Mouse (Mus musculus): ENCODE data around the gene Gm39566.
"Not testable (repeated sequence)": the region's sequence is repeated elsewhere in the genome, so short reads cannot be mapped to it uniquely, and the experiment has no call there.

Gene Gm39566

GRCm38 (mm10) chr11:69815155-69815554 is at the start of gene Gm39566:
Gene Gm39566 (minus strand): TSS chr11:69815298.
- no peak for ATAC-seq (ENCODE audit: insufficient number of reproducible peaks, low FRiP score, low TSS enrichment)

- no peak for ATAC-seq (ENCODE audit: insufficient number of reproducible peaks, low FRiP score, low TSS enrichment)
Observed at GRCm38 (mm10) chr11:69864138-69864860, 49.2 kb upstream of the Gm39566 start.

- ATAC-seq (ENCODE audit: insufficient number of reproducible peaks, low FRiP score, low TSS enrichment), result not testable (repeated sequence)
Observed at GRCm38 (mm10) chr11:69863729-69864128, 48.6 kb upstream of the Gm39566 start.

DNA sequence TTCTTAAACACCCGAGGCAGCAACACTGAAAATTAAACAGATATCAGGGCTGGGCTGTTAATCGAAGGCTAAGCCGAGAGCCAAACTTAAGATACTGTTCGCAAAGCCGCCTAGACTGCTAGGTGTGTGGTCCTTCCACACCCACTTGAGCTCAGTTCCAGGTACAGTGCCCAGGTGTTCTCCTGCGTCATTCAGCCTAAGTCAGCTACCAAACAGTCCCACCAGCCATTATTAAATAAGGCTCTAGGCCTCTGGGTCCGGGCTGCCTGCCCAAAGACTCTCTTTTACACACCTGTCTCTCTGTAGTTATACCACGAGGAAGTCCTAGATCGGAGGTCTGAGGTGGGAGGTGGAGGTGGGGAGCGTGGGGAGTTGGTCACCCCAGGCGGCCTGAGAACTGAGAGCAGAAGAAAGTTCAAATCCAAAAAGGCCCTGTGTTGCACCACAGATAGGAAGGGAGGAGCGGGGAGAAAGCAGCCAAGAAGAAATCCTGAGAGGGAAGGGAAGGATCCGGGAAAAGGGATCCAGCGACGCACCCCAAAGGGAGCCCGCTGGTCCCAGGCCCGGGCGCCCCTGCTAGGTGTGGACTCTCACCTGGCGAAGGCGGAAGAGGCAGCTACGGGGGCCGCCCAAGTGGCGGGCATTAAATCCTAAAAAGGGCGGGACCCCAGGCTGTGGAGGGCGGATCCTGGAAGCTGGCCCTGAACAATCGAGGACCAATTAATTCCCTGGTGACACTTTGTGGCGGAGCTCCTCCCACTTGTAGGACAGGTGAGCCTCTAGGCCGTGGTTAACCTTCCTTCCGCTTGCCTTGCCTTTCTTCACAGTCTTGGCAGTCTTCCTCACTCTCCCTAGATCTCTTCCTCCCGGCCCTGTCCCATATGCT is 43.3 kb upstream of the Gm39566 start, which contains the start of gene Tnk1:
Gene Tnk1, minus strand, starts transcription at position 618 of the 886 bp plus-strand sequence.
- no peak for ATAC-seq (ENCODE audit: insufficient number of reproducible peaks, low FRiP score, low TSS enrichment)

DNA sequence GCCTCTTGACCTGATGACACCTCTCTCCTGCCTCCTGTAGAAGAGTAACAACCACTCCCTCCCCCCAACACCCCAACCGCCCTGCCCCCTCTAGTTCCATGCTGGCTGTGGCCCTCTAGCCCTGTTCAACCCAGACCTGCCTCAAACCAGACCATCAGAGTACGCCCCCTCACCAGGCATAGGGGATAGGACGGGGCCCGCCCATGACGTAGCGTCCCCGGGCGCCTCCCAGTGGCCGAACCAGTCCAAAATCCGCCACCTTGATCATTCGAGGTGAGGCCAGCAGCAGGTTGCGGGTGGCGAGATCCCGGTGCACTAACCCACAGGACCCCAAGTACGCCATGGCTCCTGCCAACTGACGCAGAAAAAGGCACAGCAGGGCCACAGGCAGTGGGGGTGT is 40.2 kb upstream of the Gm39566 start:
- no peak for ATAC-seq (ENCODE audit: insufficient number of reproducible peaks, low FRiP score, low TSS enrichment)

GRCm38 (mm10) chr11:69854680-69855079 is 39.6 kb upstream of the Gm39566 start:
- no peak for ATAC-seq (ENCODE audit: insufficient number of reproducible peaks, low FRiP score, low TSS enrichment)

DNA sequence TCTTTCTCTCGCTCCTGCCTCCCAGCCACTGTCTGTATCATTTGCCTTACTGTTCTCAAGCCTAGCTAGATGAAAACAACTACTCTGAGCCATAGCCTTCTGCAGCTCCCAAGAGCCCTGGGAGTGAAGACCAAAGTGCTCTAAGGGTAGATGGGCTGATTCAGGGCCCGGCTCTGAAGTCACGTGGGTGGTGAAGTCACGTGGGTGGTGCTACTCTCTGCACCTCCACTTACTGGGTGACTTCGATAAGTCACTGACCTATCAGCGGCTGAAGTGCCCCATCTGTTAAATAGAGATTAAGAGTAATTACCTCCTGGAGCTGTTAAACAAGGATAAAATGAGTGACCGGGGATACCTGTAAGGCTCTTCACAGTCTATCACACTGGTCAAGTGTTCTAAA is 38.9 kb upstream of the Gm39566 start:
- ATAC-seq (ENCODE audit: insufficient number of reproducible peaks, low FRiP score, low TSS enrichment), result no peak

DNA sequence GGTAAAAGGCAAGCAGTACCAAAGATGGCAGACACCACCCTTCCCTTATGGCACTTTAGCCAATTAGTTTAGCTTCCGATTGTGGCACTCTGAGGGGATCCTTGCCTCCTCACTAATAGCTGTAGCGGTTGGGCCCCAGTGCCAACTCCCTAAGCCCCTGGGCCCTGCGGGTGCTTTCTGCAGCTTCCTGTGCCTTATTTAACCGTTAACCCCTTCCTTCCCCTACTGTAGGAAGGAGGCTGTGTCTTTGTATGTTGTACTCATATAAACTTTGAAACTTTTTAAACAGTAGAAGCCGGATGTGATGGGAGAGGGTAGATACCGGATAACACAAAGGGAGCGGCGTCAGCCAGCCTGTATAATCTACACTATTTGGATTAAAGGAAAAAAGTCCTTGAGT is 35.7 kb upstream of the Gm39566 start:
- no peak for ATAC-seq (ENCODE audit: insufficient number of reproducible peaks, low FRiP score, low TSS enrichment)

DNA sequence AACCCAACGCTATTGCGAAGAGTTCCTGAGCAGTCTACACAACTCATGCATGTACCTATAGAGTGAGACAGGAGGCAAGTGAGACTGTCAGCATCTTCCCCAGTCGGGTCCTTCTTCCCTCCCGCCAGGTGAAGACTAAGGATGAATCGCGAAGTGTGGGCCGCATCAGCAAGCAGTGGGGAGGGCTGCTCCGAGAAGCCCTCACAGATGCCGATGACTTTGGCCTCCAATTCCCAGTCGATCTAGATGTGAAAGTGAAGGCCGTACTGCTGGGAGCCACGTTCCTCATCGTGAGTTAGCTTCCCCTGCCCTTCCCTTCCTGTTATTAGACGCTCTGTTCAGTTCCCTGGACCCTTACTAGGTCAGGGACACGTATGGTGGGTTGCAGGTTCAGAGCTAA is 34.8 kb upstream of the Gm39566 start:
- ATAC-seq (ENCODE audit: insufficient number of reproducible peaks, low FRiP score, low TSS enrichment), result no peak

GRCm38 (mm10) chr11:69849128-69849527 is 34.0 kb upstream of the Gm39566 start:
- no peak for ATAC-seq (ENCODE audit: insufficient number of reproducible peaks, low FRiP score, low TSS enrichment)

GRCm38 (mm10) chr11:69848021-69848420 is 32.9 kb upstream of the Gm39566 start:
- ATAC-seq (ENCODE audit: insufficient number of reproducible peaks, low FRiP score, low TSS enrichment), result no peak

- ATAC-seq (ENCODE audit: insufficient number of reproducible peaks, low FRiP score, low TSS enrichment), result no peak
Observed at GRCm38 (mm10) chr11:69846738-69847688, 31.9 kb upstream of the Gm39566 start.

DNA sequence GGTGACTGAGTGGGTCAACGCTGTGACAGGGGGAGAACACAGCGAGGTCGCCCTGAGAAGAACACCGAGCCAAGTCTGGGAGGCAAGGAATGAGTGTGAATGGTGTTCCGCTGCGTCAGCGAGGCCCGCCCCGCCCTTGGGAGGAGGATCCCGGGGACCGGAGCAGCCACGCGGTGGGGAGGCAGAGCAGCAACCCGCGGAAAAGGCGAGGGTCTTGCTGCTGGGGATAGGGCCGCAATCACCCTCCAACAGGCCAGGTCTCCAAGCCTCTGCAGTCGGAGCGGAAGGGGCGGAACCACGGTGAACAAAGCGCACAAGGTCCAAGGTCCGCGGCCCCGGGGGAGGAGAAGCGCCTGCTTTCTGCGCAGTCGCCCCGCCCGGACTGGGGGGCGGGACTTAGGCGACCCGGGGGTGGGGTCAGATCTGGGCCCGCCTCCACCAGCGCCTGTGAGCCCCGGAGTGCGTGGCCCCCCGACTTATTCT is 31.1 kb upstream of the Gm39566 start, which contains the start of gene Plscr3:
Gene Plscr3, plus strand, starts transcription at position 179 of the 483 bp plus-strand sequence.
- peak; percentile 78 for ATAC-seq (ENCODE audit: insufficient number of reproducible peaks, low FRiP score, low TSS enrichment)

GRCm38 (mm10) chr11:69838714-69839104 is 23.6 kb upstream of the Gm39566 start:
- no peak for ATAC-seq (ENCODE audit: insufficient number of reproducible peaks, low FRiP score, low TSS enrichment)

- peak; percentile 92 for ATAC-seq (ENCODE audit: insufficient number of reproducible peaks, low FRiP score, low TSS enrichment)
Observed at GRCm38 (mm10) chr11:69837952-69838713, 23.0 kb upstream of the Gm39566 start, which contains the start of gene Tmem256. Gene Tmem256 (plus strand): TSS chr11:69838514.

- peak; percentile 28; the same call in 1 of the 2 replicates for ATAC-seq (ENCODE audit: insufficient number of reproducible peaks, low FRiP score, low TSS enrichment)
Observed at GRCm38 (mm10) chr11:69837604-69837951, 22.5 kb upstream of the Gm39566 start, which contains the start of gene Nlgn2. Gene Nlgn2 (minus strand): TSS chr11:69837784.

DNA sequence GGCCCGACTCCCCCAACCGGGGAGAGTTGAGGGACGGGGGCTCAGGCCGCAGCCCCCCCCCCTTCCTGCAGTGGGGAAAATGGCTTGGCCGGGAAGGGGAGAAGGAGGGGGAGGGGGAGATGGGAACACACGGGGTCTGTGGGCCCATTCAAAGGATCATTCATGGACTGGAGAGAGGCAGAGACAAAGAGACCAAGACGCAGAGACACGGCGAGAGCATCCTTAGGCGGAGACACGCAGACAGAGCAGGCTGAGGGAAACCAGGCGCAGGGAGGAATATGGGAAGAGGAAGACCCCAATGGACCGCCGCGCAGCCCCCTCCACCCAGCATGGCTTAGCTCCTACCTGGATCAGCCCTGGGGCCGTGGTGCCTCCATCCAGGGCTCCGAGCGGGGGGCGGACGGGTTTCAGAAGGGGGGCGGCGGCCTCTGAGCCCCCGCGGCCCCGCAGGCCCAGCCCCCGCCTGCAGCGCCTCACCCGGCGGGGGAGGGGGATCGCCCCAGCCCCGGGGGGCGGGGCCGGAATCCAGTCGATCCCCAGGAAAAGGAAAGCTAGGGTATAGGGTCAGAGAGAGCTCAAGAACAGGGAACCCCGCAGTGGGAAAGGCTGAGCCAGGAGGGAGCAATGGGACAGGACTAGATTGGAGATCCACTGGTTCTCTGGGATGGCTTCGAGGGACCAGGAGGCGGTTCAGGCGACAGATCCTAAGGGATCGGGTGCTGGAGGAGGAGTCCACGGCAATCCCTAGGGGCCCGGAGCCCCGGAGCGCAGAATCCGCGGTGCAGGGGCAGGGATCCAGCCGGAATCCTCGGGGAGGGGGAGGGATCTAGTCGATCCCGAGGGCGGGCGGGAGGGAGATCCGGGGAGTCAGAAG is 21.8 kb upstream of the Gm39566 start:
- ATAC-seq (ENCODE audit: insufficient number of reproducible peaks, low FRiP score, low TSS enrichment), result no peak

GRCm38 (mm10) chr11:69835966-69836335 is 20.9 kb upstream of the Gm39566 start:
- no peak for ATAC-seq (ENCODE audit: insufficient number of reproducible peaks, low FRiP score, low TSS enrichment)
